Mouse (Mus musculus): ENCODE data around the gene Ndufv1.
"Not testable (repeated sequence)": the region's sequence is repeated elsewhere in the genome, so short reads cannot be mapped to it uniquely, and the experiment has no call there.

The Ndufv1 gene

GRCm38 (mm10) chr19:4042124-4042523, 29.5 kb upstream of the Ndufv1 start:
- in situ Hi-C loops (cut with MboI) = no loop called here

- in situ Hi-C loops (cut with MboI) = not testable (repeated sequence)
Measured at GRCm38 (mm10) chr19:4041500-4041899, 28.9 kb upstream of the Ndufv1 start.

- in situ Hi-C loops (cut with MboI) = not testable (repeated sequence)
Measured at GRCm38 (mm10) chr19:4040941-4041340, 28.3 kb upstream of the Ndufv1 start.

- in situ Hi-C loops (cut with MboI) = no loop called here
Measured at GRCm38 (mm10) chr19:4037788-4038232, 25.2 kb upstream of the Ndufv1 start, which contains the start of gene Gstp1. Gene Gstp1 (minus strand): TSS chr19:4037985.

- in situ Hi-C loops (cut with MboI) = not testable (repeated sequence)
Measured at GRCm38 (mm10) chr19:4037154-4037787, 24.7 kb upstream of the Ndufv1 start.

- in situ Hi-C loops (cut with MboI) = no loop called here
Measured at GRCm38 (mm10) chr19:4036327-4037045, 23.9 kb upstream of the Ndufv1 start.

- in situ Hi-C loops (cut with MboI) = no loop called here
Measured at GRCm38 (mm10) chr19:4033742-4034141, 21.1 kb upstream of the Ndufv1 start.

- in situ Hi-C loops (cut with MboI) = no loop called here
Measured at GRCm38 (mm10) chr19:4033298-4033697, 20.7 kb upstream of the Ndufv1 start.

- in situ Hi-C loops (cut with MboI) = no loop called here
Measured at GRCm38 (mm10) chr19:4032668-4033067, 20.1 kb upstream of the Ndufv1 start.

GRCm38 (mm10) chr19:4027576-4027975, 15.0 kb upstream of the Ndufv1 start:
- in situ Hi-C loops (cut with MboI) = no loop called here

GRCm38 (mm10) chr19:4023185-4023584, 10.6 kb upstream of the Ndufv1 start:
- in situ Hi-C loops (cut with MboI) = no loop called here

- in situ Hi-C loops (cut with MboI) = no loop called here
Measured at GRCm38 (mm10) chr19:4018743-4019583, 6.4 kb upstream of the Ndufv1 start.

GRCm38 (mm10) chr19:4017921-4018587, 5.4 kb upstream of the Ndufv1 start:
- in situ Hi-C loops (cut with MboI) = no loop called here

GRCm38 (mm10) chr19:4015635-4016034, 3.0 kb upstream of the Ndufv1 start:
- in situ Hi-C loops (cut with MboI) = no loop called here

- in situ Hi-C loops (cut with MboI) = no loop called here
Measured at GRCm38 (mm10) chr19:4014802-4015201, 2.2 kb upstream of the Ndufv1 start.

GRCm38 (mm10) chr19:4013066-4013465, 460 bp upstream of the Ndufv1 start:
- in situ Hi-C loops (cut with MboI) = no loop called here

- in situ Hi-C loops (cut with MboI) = no loop called here
Measured at GRCm38 (mm10) chr19:4011086-4011485, 1.5 kb downstream of the Ndufv1 start.

- in situ Hi-C loops (cut with MboI) = no loop called here
Measured at GRCm38 (mm10) chr19:4005971-4006370, 6.6 kb downstream of the Ndufv1 start.

- in situ Hi-C loops (cut with MboI) = no loop called here
Measured at GRCm38 (mm10) chr19:4005091-4005490, 7.5 kb downstream of the Ndufv1 start.

GRCm38 (mm10) chr19:4004331-4004730, 8.3 kb downstream of the Ndufv1 start:
- in situ Hi-C loops (cut with MboI) = no loop called here

GRCm38 (mm10) chr19:4003641-4004040, 9.0 kb downstream of the Ndufv1 start:
- in situ Hi-C loops (cut with MboI) = no loop called here

GRCm38 (mm10) chr19:4003112-4003511, 9.5 kb downstream of the Ndufv1 start, which contains the start of gene Doc2g:
Gene Doc2g (plus strand): TSS chr19:4003313.
- in situ Hi-C loops (cut with MboI) = no loop called here
